Mouse (Mus musculus) limb, embryonic 13.5 days (tissue): ENCODE data around the gene S100a2. TPM values are rescaled to one million over a fixed set of nuclear protein-coding genes. Genes with fewer than 3 reads are reported as not detected.

Experiments
- polyA plus RNA-seq: library from polyadenylated mRNA; unstranded; fragments of >200 nt; fragmentation: Nextera tagmentation; extraction: Ambion mirVana; gene quantifications from 2 replicates; pipeline ENCODE4 v1.2.1, GENCODE M21; 2015

The S100a2 gene
- polyA plus RNA-seq, 1 experiment from 2014 or later, result not detected

Other genes starting within 250 kb of the S100a2 start
- gene Slc27a3, start 200.3 kb upstream of the S100a2 start, polyA plus RNA-seq, result 38.7 and 38.8 TPM in 2 replicates
- gene Ints3, start 156.6 kb upstream of the S100a2 start, polyA plus RNA-seq, result 28.5 and 29.4 TPM in 2 replicates
- gene Npr1, start 124.4 kb upstream of the S100a2 start, polyA plus RNA-seq, result 4.0 and 4.8 TPM in 2 replicates
- gene Ilf2, start 114.1 kb upstream of the S100a2 start, polyA plus RNA-seq, result 277 and 284 TPM in 2 replicates
- gene Snapin, start 99.2 kb upstream of the S100a2 start, polyA plus RNA-seq, result 83.1 and 85.4 TPM in 2 replicates
- gene Chtop, start 80.7 kb upstream of the S100a2 start, polyA plus RNA-seq, result 186 and 187 TPM in 2 replicates
- gene S100a1, start 75.9 kb upstream of the S100a2 start, polyA plus RNA-seq, result 14.2 and 15.0 TPM in 2 replicates
- 26.7 and 30.8 TPM in 2 replicates for gene S100a13, start 75.8 kb upstream of the S100a2 start, polyA plus RNA-seq
- gene S100a14, start 63.4 kb upstream of the S100a2 start, polyA plus RNA-seq, result 9.4 and 9.9 TPM in 2 replicates
- 76.2 and 80.7 TPM in 2 replicates for gene S100a16, start 53.0 kb upstream of the S100a2 start, polyA plus RNA-seq
- gene S100a3, start 29.7 kb upstream of the S100a2 start, polyA plus RNA-seq, result 0.54 and 0.70 TPM in 2 replicates
- gene Gm42674, start 11.7 kb downstream of the S100a2 start, polyA plus RNA-seq, result not detected in 2 replicates
- gene S100a4, start 13.5 kb downstream of the S100a2 start, polyA plus RNA-seq, result 6.7 and 7.0 TPM in 2 replicates
- not detected in 2 replicates for gene S100a5, start 18.3 kb downstream of the S100a2 start, polyA plus RNA-seq
- 58.5 and 64.0 TPM in 2 replicates for gene S100a6, start 22.6 kb downstream of the S100a2 start, polyA plus RNA-seq
- 0.34 TPM in 1 of 2 replicates, not detected in the other for gene S100a7a, start 63.8 kb downstream of the S100a2 start, polyA plus RNA-seq
- 6.0 and 6.6 TPM in 2 replicates for gene S100a8, start 78.7 kb downstream of the S100a2 start, polyA plus RNA-seq
- 3.4 and 4.9 TPM in 2 replicates for gene S100a9, start 105.5 kb downstream of the S100a2 start, polyA plus RNA-seq
- 0.13 TPM in 1 of 2 replicates, not detected in the other for gene Pglyrp4, start 136.7 kb downstream of the S100a2 start, polyA plus RNA-seq
- not detected in 2 replicates for gene Gm5849, start 187.6 kb downstream of the S100a2 start, polyA plus RNA-seq